Mouse (Mus musculus): ENCODE results near the gene Ascc1.

- TF ChIP-seq CTCF (IDR thresholded peaks at IDR 0.05; ENCODE audit: low read depth, low read length) (no peak), POLR2A (IDR thresholded peaks at IDR 0.05; ENCODE audit: borderline replicate concordance, low read depth, low read length) (no peak)
Measured at GRCm38 (mm10) chr10:60075159-60075558, 72.6 kb downstream of the Ascc1 start.

All from bone marrow macrophage, adult 2 months (primary cell).